Mouse (Mus musculus) gastrocnemius, postnatal 14 days (tissue): ENCODE measurements around the gene Dtnb. TPM values are rescaled to one million over a fixed set of nuclear protein-coding genes. Genes with fewer than 3 reads are reported as not detected.

Experiments used
- DNase-seq: peaks from one replicate; pipeline ENCODE4 v3.0.0; 2021; ENCODE audit warnings: mixed read lengths
- intact Hi-C: fragments of 180-260 bp; cut with DNase I; formaldehyde crosslinking; loops from one replicate; pipeline ENCODE4 v1.15.1; 2025; ENCODE audit warnings: low total_unique reads
- total RNA-seq, 2 experiments: library from RNA; stranded (reverse); gene quantifications; 2 replicates each; pipeline ENCODE4 v1.2.3; 2021

Dtnb gene
- total RNA-seq, 2 experiments from 2014 or later: 3.2 to 3.4 TPM

GRCm38 (mm10) chr12:3568461-3568991, 3.7 kb upstream of the Dtnb start:
- DNase-seq: no peak
- intact Hi-C loops: no loop called here

- no peak for DNase-seq
- intact Hi-C loops: no loop called here
Measured at GRCm38 (mm10) chr12:3570711-3571400, 1.3 kb upstream of the Dtnb start.

GRCm38 (mm10) chr12:3572581-3573397, 608 bp downstream of the Dtnb start:
- intact Hi-C loops: no loop called here
- peak; percentile 57 for DNase-seq

- intact Hi-C loops: no loop called here
- DNase-seq: no peak
Measured at GRCm38 (mm10) chr12:3573410-3573809, 1.2 kb downstream of the Dtnb start.

- no peak for DNase-seq
- intact Hi-C loops: no loop called here
Measured at GRCm38 (mm10) chr12:3574670-3575069, 2.5 kb downstream of the Dtnb start.

GRCm38 (mm10) chr12:3579958-3580530, 7.9 kb downstream of the Dtnb start:
- DNase-seq: no peak
- intact Hi-C loops: no loop called here

- intact Hi-C loops: no loop called here
- no peak for DNase-seq
Measured at GRCm38 (mm10) chr12:3582604-3583003, 10.4 kb downstream of the Dtnb start.

- intact Hi-C loops: no loop called here
- no peak for DNase-seq
Measured at GRCm38 (mm10) chr12:3585525-3585924, 13.3 kb downstream of the Dtnb start.

- DNase-seq: no peak
- intact Hi-C loops: no loop called here
Measured at GRCm38 (mm10) chr12:3587010-3587409, 14.8 kb downstream of the Dtnb start.

GRCm38 (mm10) chr12:3590039-3590438, 17.9 kb downstream of the Dtnb start:
- no peak for DNase-seq
- intact Hi-C loops: no loop called here

GRCm38 (mm10) chr12:3591595-3591994, 19.4 kb downstream of the Dtnb start:
- no peak for DNase-seq
- intact Hi-C loops: no loop called here

- intact Hi-C loops: no loop called here
- DNase-seq: no peak
Measured at GRCm38 (mm10) chr12:3602786-3603185, 30.6 kb downstream of the Dtnb start.

- intact Hi-C loops: no loop called here
- DNase-seq: no peak
Measured at GRCm38 (mm10) chr12:3606202-3606601, 34.0 kb downstream of the Dtnb start.

GRCm38 (mm10) chr12:3609747-3610146, 37.6 kb downstream of the Dtnb start:
- DNase-seq: no peak
- intact Hi-C loops: no loop called here

GRCm38 (mm10) chr12:3611871-3612270, 39.7 kb downstream of the Dtnb start:
- intact Hi-C loops: no loop called here
- peak; percentile 7 for DNase-seq

- no peak for DNase-seq
- intact Hi-C loops: no loop called here
Measured at GRCm38 (mm10) chr12:3615041-3615440, 42.9 kb downstream of the Dtnb start.

- no peak for DNase-seq
- intact Hi-C loops: no loop called here
Measured at GRCm38 (mm10) chr12:3618144-3619020, 46.2 kb downstream of the Dtnb start.

GRCm38 (mm10) chr12:3619021-3619367, 46.8 kb downstream of the Dtnb start:
- intact Hi-C loops: no loop called here
- no peak for DNase-seq

GRCm38 (mm10) chr12:3626880-3627279, 54.7 kb downstream of the Dtnb start:
- no peak for DNase-seq
- intact Hi-C loops: no loop called here

- DNase-seq: no peak
- intact Hi-C loops: no loop called here
Measured at GRCm38 (mm10) chr12:3641931-3642330, 69.8 kb downstream of the Dtnb start.
